Mouse (Mus musculus): Measurements from ENCODE around the gene Nceh1. TPM values are rescaled to one million over a fixed set of nuclear protein-coding genes. Genes with fewer than 3 reads are reported as not detected.

Nceh1 gene
- polyA plus RNA-seq, 1 experiment from 2014 or later: 3.0 TPM

GRCm38 (mm10) chr3:27326633-27327191, 143.9 kb downstream of the Nceh1 start:
- no peaks in the 10 kb centered on the region for H3K9me3 ChIP-seq (ENCODE audit: control insufficient read depth, low read length)
- WGBS: 78% methylated on average over 4 of the region's 4 CpGs
- no peaks in the 10 kb centered on the region for H3K27me3 ChIP-seq (ENCODE audit: control insufficient read depth, insufficient read depth, low read length)
- no peak overlapping the region for H3K9ac ChIP-seq (ENCODE audit: low read depth, low read length)
- H3K4me3 ChIP-seq (ENCODE audit: low read depth, low read length): no peak overlapping the region
- ATAC-seq (ENCODE audit: low FRiP score) (no peak), DNase-seq (ENCODE audit: low spot score) (no peak)
- H3K4me1 ChIP-seq (replicated peaks; ENCODE audit: control insufficient read depth, insufficient read depth, low read length): no peaks in the 10 kb centered on the region
- H3K4me2 ChIP-seq (replicated peaks; ENCODE audit: low read depth, low read length): no peak overlapping the region
- no peaks in the 10 kb centered on the region for H3K36me3 ChIP-seq (ENCODE audit: control insufficient read depth, insufficient read depth, low read length)
- no peak overlapping the region for H3K27ac ChIP-seq (ENCODE audit: low read depth, low read length)

GRCm38 (mm10) chr3:27330706-27331105, 147.9 kb downstream of the Nceh1 start:
- no peak overlapping the region for H3K4me2 ChIP-seq (replicated peaks; ENCODE audit: low read depth, low read length)
- H3K9ac ChIP-seq (ENCODE audit: low read depth, low read length): no peak overlapping the region
- 93% methylated on average over 5 of the region's 5 CpGs for WGBS
- no peaks in the 10 kb centered on the region for H3K36me3 ChIP-seq (ENCODE audit: control insufficient read depth, insufficient read depth, low read length)
- H3K9me3 ChIP-seq (ENCODE audit: control insufficient read depth, low read length): no peaks in the 10 kb centered on the region
- no peaks in the 10 kb centered on the region for H3K4me1 ChIP-seq (replicated peaks; ENCODE audit: control insufficient read depth, insufficient read depth, low read length)
- no peak for DNase-seq (ENCODE audit: low spot score)
- H3K27me3 ChIP-seq (ENCODE audit: control insufficient read depth, insufficient read depth, low read length): no peaks in the 10 kb centered on the region
- no peak for ATAC-seq (ENCODE audit: low FRiP score)
- no peak overlapping the region for H3K4me3 ChIP-seq (ENCODE audit: low read depth, low read length)
- H3K27ac ChIP-seq (ENCODE audit: low read depth, low read length): no peak overlapping the region

Other genes starting within 250 kb of the Nceh1 start
- 76.7 and 90.3 TPM in 2 replicates for gene Ect2, start 29.1 kb upstream of the Nceh1 start, polyA plus RNA-seq (2014; fragmentation: Nextera tagmentation; extraction: Ambion mirVana)
- not detected in 2 replicates for gene Tnfsf10, start 134.1 kb downstream of the Nceh1 start, polyA plus RNA-seq (2014; fragmentation: Nextera tagmentation; extraction: Ambion mirVana)
- 0.14 and 0.18 TPM in 2 replicates for gene Ghsr, start 188.4 kb downstream of the Nceh1 start, polyA plus RNA-seq (2014; fragmentation: Nextera tagmentation; extraction: Ambion mirVana)

All from hindbrain, embryonic 11.5 days (tissue).